Mouse (Mus musculus) lung, embryonic 14.5 days (tissue): ENCODE data around the gene Vangl2. TPM values are rescaled to one million over a fixed set of nuclear protein-coding genes. Genes with fewer than 3 reads are reported as not detected.

ENCODE experiments used
- ATAC-seq: fragments of 200-750 bp; cut with Nextera tagmentation; 2 replicates; pipeline ENCODE4 v1.8.0; 2017; ENCODE audit warnings: mild to moderate bottlenecking, moderate TSS enrichment, moderate library complexity; ENCODE audit not compliant: insufficient read depth
- DNase-seq: peaks from one replicate; pipeline ENCODE4 v3.0.0-alpha.2; 2015
- H3K27ac ChIP-seq: fragments of 300-500 bp; sonication (generic); 2 replicates; pipeline ENCODE4 v1.5.1; 2014; ENCODE audit warnings: low read depth, mild to moderate bottlenecking, moderate library complexity
- H3K27me3 ChIP-seq: fragments of 300-500 bp; sonication (generic); 2 replicates; pipeline ENCODE4 v1.6.1; 2014; ENCODE audit warnings: low read length, control low read depth; ENCODE audit not compliant: insufficient read depth
- H3K36me3 ChIP-seq: fragments of 300-500 bp; sonication (generic); 2 replicates; pipeline ENCODE4 v1.6.1; 2014; ENCODE audit warnings: control low read depth; ENCODE audit not compliant: insufficient read depth
- H3K4me1 ChIP-seq: fragments of 300-500 bp; sonication (generic); 2 replicates; pipeline ENCODE4 v1.6.1; 2014; ENCODE audit warnings: antibody characterized with exemption, control low read depth; ENCODE audit not compliant: insufficient read depth
- H3K4me2 ChIP-seq: fragments of 300-500 bp; sonication (generic); 2 replicates; pipeline ENCODE4 v1.6.1; 2014; ENCODE audit warnings: mild to moderate bottlenecking
- H3K4me3 ChIP-seq: fragments of 300-500 bp; sonication (generic); 2 replicates; pipeline ENCODE4 v1.5.1; 2014; ENCODE audit warnings: low read depth, low read length
- H3K9ac ChIP-seq: fragments of 300-500 bp; sonication (generic); 2 replicates; pipeline ENCODE4 v1.6.1; 2014
- H3K9me3 ChIP-seq: fragments of 300-500 bp; sonication (generic); 2 replicates; pipeline ENCODE4 v1.6.1; 2016; ENCODE audit warnings: low read depth, low read length, control low read depth
- CTCF ChIP-seq: IDR thresholded peaks from 2 replicates; pipeline ENCODE4 v1.5.1; 2016; ENCODE audit warnings: antibody characterized with exemption, low read depth
- WGBS: fragments of 180-500 bp; shearing (Covaris S2); extraction: QIAGEN DNeasy Blood & Tissue Kit; methylation state at CpG from one replicate; pipeline ENCODE4 v1.1.7; 2014; 5-methylcytosine and 5-hydroxymethylcytosine counted together
- polyA plus RNA-seq: library from polyadenylated mRNA; unstranded; fragments of >200 nt; fragmentation: Nextera tagmentation; extraction: Ambion mirVana; gene quantifications from 2 replicates; pipeline ENCODE4 v1.2.1, GENCODE M21; 2014

The Vangl2 gene
- polyA plus RNA-seq, 1 experiment from 2014 or later: 17.1 TPM

GRCm38 (mm10) chr1:172001665-172002064, 26.6 kb downstream of the Vangl2 start:
- no peaks in the 10 kb centered on the region for H3K9me3 ChIP-seq
- peaks cover 37% of the 10 kb centered on the region for H3K36me3 ChIP-seq
- H3K4me1 ChIP-seq: no peaks in the 10 kb centered on the region
- peak; percentile 39; the same call in 1 of the 2 replicates for ATAC-seq
- no peak overlapping the region for H3K4me2 ChIP-seq
- H3K4me3 ChIP-seq: no peak overlapping the region
- H3K27ac ChIP-seq: 0 out of 2 replicates have a peak overlapping the region, but pooled peaks have one; percentile 13
- 67% methylated on average over 12 of the region's 12 CpGs for WGBS
- H3K9ac ChIP-seq: no peak overlapping the region
- no peak for DNase-seq
- no peak for TF ChIP-seq CTCF
- H3K27me3 ChIP-seq: no peaks in the 10 kb centered on the region

GRCm38 (mm10) chr1:172000641-172001040, 27.6 kb downstream of the Vangl2 start:
- H3K4me1 ChIP-seq: no peaks in the 10 kb centered on the region
- TF ChIP-seq CTCF: peak; percentile 63
- peaks cover 27% of the 10 kb centered on the region for H3K36me3 ChIP-seq
- no peak overlapping the region for H3K27ac ChIP-seq
- no peaks in the 10 kb centered on the region for H3K27me3 ChIP-seq
- H3K4me2 ChIP-seq: no peak overlapping the region
- WGBS: 41% methylated on average over 3 of the region's 3 CpGs
- no peak overlapping the region for H3K4me3 ChIP-seq
- DNase-seq (peak; percentile 75), ATAC-seq (0 out of 2 replicates have a peak, but pooled peaks have one; percentile 53)
- no peaks in the 10 kb centered on the region for H3K9me3 ChIP-seq
- no peak overlapping the region for H3K9ac ChIP-seq

- no peaks in the 10 kb centered on the region for H3K9me3 ChIP-seq
- no peak for DNase-seq
- peaks cover 13% of the 10 kb centered on the region for H3K36me3 ChIP-seq
- no peak overlapping the region for H3K27ac ChIP-seq
- H3K9ac ChIP-seq: no peak overlapping the region
- no peaks in the 10 kb centered on the region for H3K27me3 ChIP-seq
- H3K4me3 ChIP-seq: no peak overlapping the region
- H3K4me2 ChIP-seq: no peak overlapping the region
- H3K4me1 ChIP-seq: no peaks in the 10 kb centered on the region
- TF ChIP-seq CTCF: no peak
- no peak for ATAC-seq
- 86% methylated on average over 13 of the region's 13 CpGs for WGBS
These were observed 29.2 kb downstream of the Vangl2 start for GRCm38 (mm10) chr1:171998820-171999597.

- no peaks in the 10 kb centered on the region for H3K9me3 ChIP-seq
- H3K4me2 ChIP-seq: no peak overlapping the region
- TF ChIP-seq CTCF: no peak
- H3K4me3 ChIP-seq: no peak overlapping the region
- H3K27me3 ChIP-seq: no peaks in the 10 kb centered on the region
- DNase-seq: no peak
- H3K4me1 ChIP-seq: no peaks in the 10 kb centered on the region
- WGBS: 72% methylated on average over 7 of the region's 7 CpGs
- no peak overlapping the region for H3K27ac ChIP-seq
- ATAC-seq: no peak
- no peak overlapping the region for H3K9ac ChIP-seq
- no peaks in the 10 kb centered on the region for H3K36me3 ChIP-seq
These were observed 31.5 kb downstream of the Vangl2 start for GRCm38 (mm10) chr1:171996701-171997100.

- Histone ChIP-seq H3K9ac (no peak overlapping the region), H3K9me3 (no peaks in the 10 kb centered on the region), H3K36me3 (no peaks in the 10 kb centered on the region), H3K27ac (no peak overlapping the region), H3K4me2 (no peak overlapping the region), H3K4me1 (no peaks in the 10 kb centered on the region), H3K27me3 (no peaks in the 10 kb centered on the region), H3K4me3 (no peak overlapping the region)
- no peak for TF ChIP-seq CTCF
- DNase-seq (no peak), ATAC-seq (peak; percentile 33; the same call in 1 of the 2 replicates)
- WGBS: 70% methylated on average over 11 of the region's 11 CpGs
These were observed 33.1 kb downstream of the Vangl2 start for GRCm38 (mm10) chr1:171994918-171995715.

GRCm38 (mm10) chr1:171994501-171994900, 33.7 kb downstream of the Vangl2 start:
- Histone ChIP-seq H3K27ac (no peak overlapping the region), H3K27me3 (no peaks in the 10 kb centered on the region), H3K9me3 (no peaks in the 10 kb centered on the region), H3K4me3 (no peak overlapping the region), H3K9ac (no peak overlapping the region), H3K4me2 (no peak overlapping the region), H3K36me3 (no peaks in the 10 kb centered on the region), H3K4me1 (no peaks in the 10 kb centered on the region)
- DNase-seq (no peak), ATAC-seq (no peak)
- 72% methylated on average over 2 of the region's 2 CpGs for WGBS
- TF ChIP-seq CTCF: no peak
